Mouse (Mus musculus): Measurements from ENCODE around the gene Arsg.

DNA sequence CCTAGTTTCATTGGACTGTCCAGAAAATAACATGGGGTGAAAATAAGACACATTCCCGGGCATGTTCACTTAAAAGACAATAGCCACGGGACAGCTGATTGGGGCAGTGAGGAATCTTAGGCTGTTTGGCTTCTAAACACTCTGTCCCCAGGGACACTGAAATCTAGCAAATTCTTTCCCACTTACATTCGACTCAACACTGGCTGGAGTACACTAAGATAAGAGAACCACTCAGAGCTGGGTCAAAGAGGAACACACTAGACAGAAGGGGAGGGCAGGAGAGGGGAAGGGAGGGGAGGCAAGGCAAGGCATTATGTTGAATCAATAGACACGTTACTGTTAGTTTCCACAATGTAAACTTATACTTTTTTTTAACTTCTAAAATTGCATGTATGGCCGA, 12.6 kb upstream of the Arsg start:
- TF ChIP-seq ZNF384 (IDR thresholded peaks at IDR 0.05; ENCODE audit: low read depth, low read length) (no peak), ZC3H11A (IDR thresholded peaks at IDR 0.05; ENCODE audit: borderline replicate concordance, low read depth, low read length) (no peak)

Data from ES-E14 (cell line).